Mouse (Mus musculus) megakaryocyte, embryonic 14.5 days (primary cell): ENCODE results near the gene Mthfr.

ENCODE experiments used
- FLI1 ChIP-seq: IDR thresholded peaks from 2 replicates; pipeline ENCODE4 v1.6.1; 2012; ENCODE audit warnings: low read length, inconsistent platforms, mixed read lengths
- GATA1 ChIP-seq: IDR thresholded peaks from 3 replicates; pipeline ENCODE4 v1.6.1; 2012; ENCODE audit warnings: mixed read lengths, low read length, inconsistent platforms, borderline replicate concordance

DNA sequence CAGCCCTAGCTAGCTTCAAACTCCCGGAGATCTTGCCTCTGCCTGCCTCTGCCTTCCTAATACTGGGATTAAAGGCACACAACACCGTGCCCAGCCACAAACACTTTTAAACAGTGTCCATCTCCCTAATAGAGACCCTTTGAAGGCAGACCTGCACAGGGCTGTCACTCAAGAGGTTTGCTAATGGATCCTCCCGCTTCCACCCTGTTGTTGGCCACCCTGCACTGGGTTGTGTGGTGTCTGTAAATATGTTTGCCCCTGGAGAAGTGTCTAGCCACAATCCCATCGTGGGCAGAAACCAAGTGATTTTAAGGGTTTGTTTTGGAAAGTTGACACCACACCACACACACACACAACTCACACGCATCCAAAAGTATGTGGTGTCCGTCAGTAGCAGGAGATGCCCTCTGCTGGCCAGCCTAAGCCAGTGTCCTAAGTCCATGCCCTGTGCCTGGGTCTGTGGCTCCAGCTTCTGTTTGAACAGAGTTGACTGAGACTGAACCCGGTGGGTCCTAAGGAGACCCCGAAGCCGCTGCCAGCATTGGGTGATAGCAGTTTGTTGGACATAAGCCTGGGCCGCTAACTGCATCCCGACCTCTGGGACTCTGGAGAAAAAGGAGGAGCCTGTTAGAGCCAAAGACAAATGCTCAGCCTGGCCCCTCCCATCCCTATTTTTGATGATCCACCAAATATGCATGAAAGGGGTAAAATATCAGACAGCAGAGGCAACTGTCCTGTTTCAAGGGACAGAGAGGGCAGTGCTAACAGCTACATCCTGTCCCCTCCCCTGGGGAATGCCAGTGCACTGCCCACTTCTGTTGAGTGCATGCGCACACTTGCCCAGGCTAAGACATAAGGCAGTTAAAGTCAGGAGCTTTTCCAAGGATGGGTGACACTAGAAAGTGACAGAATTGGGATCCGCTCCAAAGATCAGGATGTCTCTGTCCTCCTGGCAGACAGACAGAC, 21.5 kb downstream of the Mthfr start:
- TF ChIP-seq GATA1 (no peak), FLI1 (no peak)
